Mouse (Mus musculus) testis, adult 2 months (tissue): ENCODE measurements at regions not wholly inside any gene's neighbourhood (a gene's known extent, or its start where the extent isn't known, plus 50 kb on each side); places are given as distances from the start of the nearest gene placed in this dataset.

ENCODE experiments used
- CTCF ChIP-seq: fragments of 200-500 bp; IDR thresholded peaks from 2 replicates; pipeline ENCODE4 v1.5.1; 2012; ENCODE audit warnings: low read depth, mild to moderate bottlenecking, inconsistent platforms, low read length, moderate library complexity; ENCODE audit not compliant: control insufficient read depth, insufficient read depth, insufficient replicate concordance
- POLR2A ChIP-seq: fragments of 200-500 bp; IDR thresholded peaks from 2 replicates; pipeline ENCODE4 v1.6.1; 2012; ENCODE audit warnings: low read depth, mild to moderate bottlenecking, inconsistent platforms, low read length, moderate library complexity; ENCODE audit not compliant: control insufficient read depth

GRCm38 (mm10) chr9:116330796-116331195 is 155.6 kb upstream of the Tgfbr2 start:
- no peak for TF ChIP-seq CTCF
- no peak for TF ChIP-seq POLR2A
